Mouse (Mus musculus) neural tube, embryonic 12.5 days (tissue): ENCODE data around the gene Rabl3. TPM values are rescaled to one million over a fixed set of nuclear protein-coding genes. Genes with fewer than 3 reads are reported as not detected.

Experiments
- ATAC-seq: fragments of 200-750 bp; cut with Nextera tagmentation; 2 replicates; pipeline ENCODE4 v1.8.0; 2017; ENCODE audit warnings: low read depth, mild to moderate bottlenecking, moderate TSS enrichment, moderate library complexity; ENCODE audit not compliant: low FRiP score
- H3K27ac ChIP-seq: fragments of 300-500 bp; sonication (generic); 2 replicates; pipeline ENCODE4 v1.5.1; 2016
- H3K27me3 ChIP-seq: fragments of 300-500 bp; sonication (generic); replicated peaks from 2 replicates; pipeline ENCODE4 v1.6.1; 2016; ENCODE audit warnings: mild to moderate bottlenecking
- H3K36me3 ChIP-seq: fragments of 300-500 bp; sonication (generic); 2 replicates; pipeline ENCODE4 v1.6.1; 2016; ENCODE audit warnings: mild to moderate bottlenecking
- H3K4me1 ChIP-seq: fragments of 300-500 bp; sonication (generic); 2 replicates; pipeline ENCODE4 v1.6.1; 2016
- H3K4me2 ChIP-seq: fragments of 300-500 bp; sonication (generic); replicated peaks from 2 replicates; pipeline ENCODE4 v1.6.1; 2016; ENCODE audit warnings: mild to moderate bottlenecking
- H3K4me3 ChIP-seq: fragments of 300-500 bp; sonication (generic); 2 replicates; pipeline ENCODE4 v1.5.1; 2016
- H3K9ac ChIP-seq: fragments of 300-500 bp; sonication (generic); 2 replicates; pipeline ENCODE4 v1.6.1; 2016; ENCODE audit warnings: mild to moderate bottlenecking
- H3K9me3 ChIP-seq: fragments of 300-500 bp; sonication (generic); 2 replicates; pipeline ENCODE4 v1.6.1; 2016; ENCODE audit warnings: mild to moderate bottlenecking
- WGBS: fragments of 180-500 bp; shearing (Covaris S2); methylation state at CpG from one replicate; pipeline ENCODE4 v1.1.7; 2016; 5-methylcytosine and 5-hydroxymethylcytosine counted together
- polyA plus RNA-seq: library from polyadenylated mRNA; unstranded; fragments of >200 nt; fragmentation: Nextera tagmentation; extraction: Ambion mirVana; gene quantifications from 2 replicates; pipeline ENCODE4 v1.2.1, GENCODE M21; 2016

Rabl3 gene
- polyA plus RNA-seq, 1 experiment from 2014 or later = 29.5 TPM

GRCm38 (mm10) chr16:37520190-37521040 lies 19.3 kb upstream of the Rabl3 start:
- peaks cover 60% of the 10 kb centered on the region for H3K36me3 ChIP-seq
- H3K9ac ChIP-seq = no peak overlapping the region
- ATAC-seq = no peak
- H3K4me1 ChIP-seq = no peaks in the 10 kb centered on the region
- WGBS = 98% methylated on average over 2 of the region's 2 CpGs
- peaks cover 6% of the 10 kb centered on the region; the same call in 1 of the 2 replicates for H3K9me3 ChIP-seq
- no peak overlapping the region for H3K4me3 ChIP-seq
- H3K4me2 ChIP-seq = no peak overlapping the region
- no peak overlapping the region for H3K27ac ChIP-seq
- no peaks in the 10 kb centered on the region for H3K27me3 ChIP-seq

GRCm38 (mm10) chr16:37522100-37522697 lies 17.5 kb upstream of the Rabl3 start:
- H3K9me3 ChIP-seq = peaks cover 6% of the 10 kb centered on the region; the same call in 1 of the 2 replicates
- no peaks in the 10 kb centered on the region for H3K27me3 ChIP-seq
- no peak overlapping the region for H3K27ac ChIP-seq
- peaks cover 54% of the 10 kb centered on the region for H3K36me3 ChIP-seq
- no peak overlapping the region for H3K4me3 ChIP-seq
- no peak overlapping the region for H3K4me2 ChIP-seq
- no peaks in the 10 kb centered on the region for H3K4me1 ChIP-seq
- no peak for ATAC-seq
- no peak overlapping the region for H3K9ac ChIP-seq
- WGBS = 96% methylated on average over 7 of the region's 7 CpGs

- Histone ChIP-seq H3K27ac (no peak overlapping the region), H3K9me3 (peaks cover 6% of the 10 kb centered on the region; the same call in 1 of the 2 replicates), H3K27me3 (no peaks in the 10 kb centered on the region), H3K4me3 (no peak overlapping the region), H3K36me3 (peaks cover 42% of the 10 kb centered on the region), H3K9ac (no peak overlapping the region), H3K4me1 (no peaks in the 10 kb centered on the region), H3K4me2 (no peak overlapping the region)
- ATAC-seq = no peak
- WGBS = 94% methylated on average over 2 of the region's 2 CpGs
These were observed 14.6 kb upstream of the Rabl3 start for GRCm38 (mm10) chr16:37525121-37525520.

DNA sequence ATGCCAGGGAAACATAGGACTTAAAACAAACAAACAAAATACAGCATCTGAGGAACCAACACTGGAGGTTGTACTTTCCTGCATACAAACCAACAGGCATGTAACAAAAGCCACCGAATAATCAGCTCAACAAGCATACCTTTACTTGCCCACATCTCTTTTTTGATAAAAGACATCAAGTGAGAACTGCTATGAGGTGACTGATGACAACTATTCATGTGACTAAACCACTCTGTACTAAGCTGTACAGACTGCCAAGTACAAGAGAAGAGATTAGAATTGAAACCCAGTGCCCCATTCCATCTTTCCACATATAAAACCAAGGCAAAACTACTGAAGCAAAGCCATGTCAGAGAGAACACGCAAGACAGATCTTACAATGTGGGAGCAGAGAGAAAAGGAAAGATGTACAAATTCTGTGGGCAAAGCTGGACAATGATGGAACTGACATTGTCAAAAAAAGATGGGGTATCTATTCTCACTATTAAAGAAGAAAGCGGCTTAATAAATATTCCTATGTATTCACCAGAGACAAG lies 12.9 kb upstream of the Rabl3 start:
- Histone ChIP-seq H3K36me3 (peaks cover 28% of the 10 kb centered on the region), H3K9me3 (peaks cover 6% of the 10 kb centered on the region; the same call in 1 of the 2 replicates), H3K9ac (no peak overlapping the region)

DNA sequence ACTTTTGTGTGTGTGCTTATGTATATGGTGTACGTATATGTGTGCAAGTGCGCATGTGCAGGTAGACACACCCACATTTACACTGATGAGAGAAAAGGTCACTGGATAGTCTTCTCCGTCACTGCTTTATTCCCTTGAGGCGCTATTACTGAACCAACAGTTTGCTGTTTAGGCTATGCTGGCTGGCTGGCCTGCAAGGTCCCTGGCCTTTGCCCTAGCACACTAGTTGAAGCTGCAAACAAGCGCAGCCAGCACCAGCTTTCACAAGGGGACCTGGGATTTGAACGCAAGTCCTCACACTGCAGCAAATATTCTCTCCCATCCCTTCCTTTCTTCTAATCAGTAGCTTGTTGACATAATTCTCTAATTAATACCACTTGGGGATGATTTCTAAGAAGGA lies 9.5 kb upstream of the Rabl3 start:
- no peak overlapping the region for H3K27ac ChIP-seq
- no peak overlapping the region for H3K4me3 ChIP-seq
- H3K4me1 ChIP-seq = no peaks in the 10 kb centered on the region
- H3K36me3 ChIP-seq = peaks cover 9% of the 10 kb centered on the region; the same call in 1 of the 2 replicates
- ATAC-seq = no peak
- H3K9me3 ChIP-seq = no peaks in the 10 kb centered on the region
- no peak overlapping the region for H3K4me2 ChIP-seq
- 93% methylated on average over 6 of the region's 6 CpGs for WGBS
- no peak overlapping the region for H3K9ac ChIP-seq
- H3K27me3 ChIP-seq = no peaks in the 10 kb centered on the region

More for the DNA sequence above, 12.9 kb upstream of the Rabl3 start:
- no peak for ATAC-seq
- WGBS = 88% methylated on average over 3 of the region's 3 CpGs
- no peaks in the 10 kb centered on the region for H3K27me3 ChIP-seq
- H3K27ac ChIP-seq = no peak overlapping the region
- H3K4me2 ChIP-seq = no peak overlapping the region
- no peak overlapping the region for H3K4me3 ChIP-seq
- no peaks in the 10 kb centered on the region for H3K4me1 ChIP-seq

DNA sequence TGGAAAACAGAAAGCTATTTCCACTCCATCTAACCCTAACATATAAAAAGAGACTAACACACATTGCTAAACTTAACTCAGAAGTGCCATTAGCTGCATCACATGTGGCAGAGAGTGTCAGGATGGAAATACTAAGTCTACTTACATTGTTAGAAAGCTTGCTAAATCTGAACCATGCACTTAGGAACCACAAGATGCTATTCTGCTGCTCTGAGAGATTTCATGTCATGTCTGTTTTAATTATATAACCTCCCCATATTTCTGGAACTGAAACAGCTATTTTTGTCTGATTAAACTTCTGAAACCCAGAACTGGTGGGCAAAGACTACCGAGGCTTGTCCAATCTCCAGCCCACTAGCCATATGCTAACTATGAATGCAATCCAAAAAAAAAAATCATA lies 7.6 kb upstream of the Rabl3 start:
- H3K36me3 ChIP-seq = peaks cover 17% of the 10 kb centered on the region; the same call in 1 of the 2 replicates
- H3K9ac ChIP-seq = no peak overlapping the region
- no peak overlapping the region for H3K4me3 ChIP-seq
- 96% methylated on average over 1 of the region's 1 CpGs for WGBS
- H3K27ac ChIP-seq = no peak overlapping the region
- H3K4me1 ChIP-seq = no peaks in the 10 kb centered on the region
- no peaks in the 10 kb centered on the region for H3K27me3 ChIP-seq
- H3K9me3 ChIP-seq = no peaks in the 10 kb centered on the region
- no peak overlapping the region for H3K4me2 ChIP-seq
- ATAC-seq = no peak

DNA sequence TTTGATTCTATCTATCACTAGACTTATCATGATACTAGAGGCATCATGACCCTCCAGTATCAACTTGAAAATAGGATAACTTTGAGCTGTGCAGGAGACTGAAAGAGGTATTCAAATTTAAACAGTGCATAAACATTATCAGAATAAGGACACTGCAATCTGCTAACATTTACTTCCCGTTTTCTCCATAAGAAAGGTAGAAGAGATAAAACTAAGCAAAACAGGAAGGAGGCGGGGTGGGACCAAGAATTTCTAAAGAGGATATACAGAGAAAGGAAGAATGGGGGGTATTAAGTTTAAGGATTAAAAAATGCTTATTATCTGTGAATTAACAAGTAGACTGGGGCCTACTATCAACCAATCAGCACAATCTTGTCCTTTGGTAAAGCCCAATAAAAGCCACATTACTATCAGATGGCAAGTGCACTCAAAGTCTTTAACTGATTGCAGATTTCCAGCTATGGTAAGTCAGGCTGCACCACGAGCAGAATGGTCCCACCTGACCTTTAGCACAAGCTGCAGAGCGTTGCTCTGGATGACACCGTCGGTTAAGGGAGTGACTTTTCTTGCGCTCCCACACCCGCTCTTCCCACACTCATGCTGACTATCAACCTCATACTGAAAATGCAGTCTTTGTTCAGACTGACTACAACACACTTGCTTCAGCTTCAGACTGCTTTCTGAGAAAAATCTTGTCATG lies 6.2 kb upstream of the Rabl3 start:
- WGBS = 91% methylated on average over 8 of the region's 8 CpGs
- no peak overlapping the region for H3K4me2 ChIP-seq

GRCm38 (mm10) chr16:37539240-37539610 lies 460 bp upstream of the Rabl3 start:
- H3K9me3 ChIP-seq = no peaks in the 10 kb centered on the region
- H3K4me2 ChIP-seq = peak overlapping the region; percentile 67
- H3K4me1 ChIP-seq = peaks cover 24% of the 10 kb centered on the region
- no peaks in the 10 kb centered on the region for H3K27me3 ChIP-seq
- H3K36me3 ChIP-seq = peaks cover 19% of the 10 kb centered on the region
- H3K4me3 ChIP-seq = peak overlapping the region; percentile 56
- peak; percentile 64 for ATAC-seq
- WGBS = under 1% methylated on average over 22 of the region's 22 CpGs
- peak overlapping the region; percentile 63; the same call in 1 of the 2 replicates for H3K27ac ChIP-seq
- H3K9ac ChIP-seq = peak overlapping the region; percentile 78

More for the DNA sequence above, 6.2 kb upstream of the Rabl3 start:
- no peaks in the 10 kb centered on the region for H3K9me3 ChIP-seq
- no peak for ATAC-seq
- H3K27me3 ChIP-seq = no peaks in the 10 kb centered on the region
- H3K27ac ChIP-seq = no peak overlapping the region
- peaks cover 10% of the 10 kb centered on the region for H3K4me1 ChIP-seq
- H3K4me3 ChIP-seq = no peak overlapping the region
- H3K9ac ChIP-seq = no peak overlapping the region
- H3K36me3 ChIP-seq = peaks cover 17% of the 10 kb centered on the region; the same call in 1 of the 2 replicates

DNA sequence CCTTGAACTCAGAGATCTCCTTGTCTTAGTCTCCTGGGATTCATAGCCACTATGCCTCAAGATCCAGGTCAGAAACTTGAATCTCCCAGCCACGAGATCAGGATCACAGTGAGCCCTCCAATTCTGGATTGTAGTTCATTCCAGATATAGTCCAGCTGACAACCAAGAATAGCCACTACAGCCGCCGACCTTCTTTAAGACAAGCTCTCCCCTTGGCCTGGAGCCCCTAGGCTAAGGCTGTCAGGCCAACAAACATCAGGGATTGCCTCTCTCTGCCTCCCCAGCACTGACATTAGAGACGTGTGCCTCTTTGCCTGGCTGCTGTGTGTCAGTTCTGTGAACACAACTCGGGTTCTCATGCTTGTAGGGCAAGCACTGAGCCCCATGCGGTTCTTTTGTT lies 1.1 kb downstream of the Rabl3 start:
- H3K27me3 ChIP-seq = no peaks in the 10 kb centered on the region
- no peak for ATAC-seq
- peaks cover 24% of the 10 kb centered on the region for H3K4me1 ChIP-seq
- H3K4me2 ChIP-seq = peak overlapping the region; percentile 61
- peak overlapping the region; percentile 78; the same call in 1 of the 2 replicates for H3K9ac ChIP-seq
- H3K27ac ChIP-seq = no peak overlapping the region
- H3K9me3 ChIP-seq = no peaks in the 10 kb centered on the region
- H3K4me3 ChIP-seq = peak overlapping the region; percentile 56; the same call in 1 of the 2 replicates
- WGBS = 82% methylated on average over 6 of the region's 6 CpGs
- H3K36me3 ChIP-seq = peaks cover 12% of the 10 kb centered on the region

GRCm38 (mm10) chr16:37546312-37546711 lies 6.6 kb downstream of the Rabl3 start:
- Histone ChIP-seq H3K4me2 (no peak overlapping the region), H3K4me3 (no peak overlapping the region), H3K36me3 (peaks cover 10% of the 10 kb centered on the region), H3K27me3 (no peaks in the 10 kb centered on the region), H3K4me1 (peaks cover 6% of the 10 kb centered on the region), H3K27ac (no peak overlapping the region), H3K9me3 (no peaks in the 10 kb centered on the region), H3K9ac (no peak overlapping the region)
- no peak for ATAC-seq
- WGBS = 80% methylated on average over 5 of the region's 5 CpGs

DNA sequence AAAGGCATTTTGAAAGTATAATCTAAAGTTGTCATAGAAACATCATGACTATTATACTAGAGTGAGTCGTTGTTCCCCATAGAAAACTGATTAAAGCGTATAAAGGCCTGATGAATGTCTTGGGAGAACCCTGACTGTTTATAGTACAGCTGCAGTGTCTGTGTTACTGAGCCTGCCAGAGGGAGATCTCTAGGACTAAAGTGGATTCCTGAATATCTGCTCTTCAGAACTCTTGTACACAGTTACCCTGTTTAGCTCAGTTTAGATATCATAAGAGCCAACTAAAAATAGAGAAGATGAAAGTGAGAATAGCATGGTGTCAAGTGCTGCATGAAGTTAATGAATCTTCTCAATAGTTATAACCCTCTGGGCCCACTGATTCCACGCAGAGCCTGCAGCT lies 10.6 kb downstream of the Rabl3 start:
- Histone ChIP-seq H3K9ac (no peak overlapping the region), H3K9me3 (no peaks in the 10 kb centered on the region), H3K27ac (no peak overlapping the region; the same call in 1 of the 2 replicates), H3K4me3 (no peak overlapping the region), H3K4me2 (no peak overlapping the region), H3K4me1 (peaks cover 6% of the 10 kb centered on the region), H3K27me3 (no peaks in the 10 kb centered on the region), H3K36me3 (no peaks in the 10 kb centered on the region)
- peak; percentile 74 for ATAC-seq
- 38% methylated on average over 3 of the region's 3 CpGs for WGBS

DNA sequence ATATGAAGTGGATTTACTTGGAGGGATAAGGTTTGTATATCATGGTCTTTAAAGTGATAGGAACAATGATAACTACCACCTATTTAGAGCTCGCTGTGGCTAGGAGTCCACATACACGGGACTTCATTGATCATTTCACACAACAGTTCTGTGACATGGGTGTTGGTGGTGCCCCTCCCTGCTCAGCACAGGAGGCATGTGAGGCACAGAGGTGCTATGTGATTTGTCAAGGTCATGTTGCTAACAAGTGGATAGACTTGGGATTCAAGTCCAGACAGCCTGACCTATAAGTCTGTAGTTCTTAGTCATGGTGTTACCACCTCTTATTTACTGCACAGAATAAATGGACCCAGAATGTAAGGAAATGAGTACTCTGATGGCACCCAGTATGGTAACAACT lies 11.3 kb downstream of the Rabl3 start:
- Histone ChIP-seq H3K9me3 (no peaks in the 10 kb centered on the region), H3K4me2 (no peak overlapping the region), H3K4me1 (peaks cover 6% of the 10 kb centered on the region), H3K27ac (no peak overlapping the region), H3K9ac (no peak overlapping the region), H3K36me3 (no peaks in the 10 kb centered on the region), H3K4me3 (no peak overlapping the region), H3K27me3 (no peaks in the 10 kb centered on the region)
- 76% methylated on average over 2 of the region's 2 CpGs for WGBS
- ATAC-seq = peak; percentile 17; the same call in 1 of the 2 replicates
